ENCODE assay signal across 8 mouse cellular contexts in the genomic region with DNA sequence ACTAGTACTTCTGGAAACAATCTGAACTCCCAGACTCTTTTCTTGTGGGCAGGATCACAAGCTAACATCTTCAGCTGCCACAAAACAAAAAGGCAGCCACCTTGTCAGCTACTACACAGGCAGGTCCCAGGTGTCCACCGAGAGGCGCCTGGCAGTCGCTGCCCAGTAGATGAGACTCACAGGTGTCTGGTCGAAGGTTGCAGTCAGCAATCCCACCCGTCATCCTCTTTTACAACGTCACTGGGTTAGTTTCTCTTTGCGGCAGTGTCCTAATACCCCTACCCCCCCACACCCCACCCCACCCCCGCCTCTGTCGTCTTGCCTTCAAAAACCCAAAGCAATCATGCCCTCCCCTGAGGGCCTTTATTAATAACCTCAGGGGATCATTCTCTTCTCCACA. TPM values are rescaled to one million over a fixed set of nuclear protein-coding genes. Genes with fewer than 3 reads are reported as not detected.
DNase-seq lines count a peak whose midpoint lies in the region; ATAC-seq and TF ChIP-seq lines count a peak whose summit lies in the region.

No protein-coding gene starts in this region.

- no peak for DNase-seq in left cerebral cortex, adult 2 months (ENCODE audit: extremely low spot score in 1 of 2, low spot score in 2 of 2)
- DNase-seq in left cerebral cortex, postnatal 25 days (ENCODE audit: low spot score in 2 of 2) = no peak
- no peak for DNase-seq in hindbrain, embryonic 14.5 days (ENCODE audit: low spot score)
- peak; percentile 49 for DNase-seq in liver, postnatal 0 days
- DNase-seq in right cerebral cortex, postnatal 25 days = no peak
- DNase-seq in adrenal gland, postnatal 4 days (ENCODE audit: low spot score in 2 of 2) = no peak

- TF ChIP-seq CTCF in left cerebral cortex, adult 2 months (IDR thresholded peaks at IDR 0.05) = no peak
- TF ChIP-seq CTCF in cortical plate, adult 2 months (IDR thresholded peaks at IDR 0.05; ENCODE audit: extremely low read depth, insufficient read depth, low read length) = no peak
- no peak for TF ChIP-seq CTCF in liver, postnatal 0 days (IDR thresholded peaks at IDR 0.05; ENCODE audit: low read depth)

- H3K4me3 ChIP-seq in left cerebral cortex, adult 2 months = peak overlapping the region; percentile 80
- peak overlapping the region; percentile 63 for H3K4me3 ChIP-seq in cortical plate, adult 2 months (ENCODE audit: insufficient read depth, low read length)
- peak overlapping the region; percentile 86 for H3K4me3 ChIP-seq in hindbrain, embryonic 14.5 days (replicated peaks; ENCODE audit: low read length)
- H3K4me3 ChIP-seq in liver, postnatal 0 days (ENCODE audit: low read depth, low read length) = peak overlapping the region; percentile 94
- H3K4me3 ChIP-seq in stomach, embryonic 16.5 days (replicated peaks; ENCODE audit: low read length) = peak overlapping the region; percentile 87

- H3K4me1 ChIP-seq in cortical plate, adult 2 months (ENCODE audit: control insufficient read depth, insufficient read depth, low read length) = no peaks in the 10 kb centered on the region
- peaks cover 8% of the 10 kb centered on the region for H3K4me1 ChIP-seq in hindbrain, embryonic 14.5 days (replicated peaks; ENCODE audit: control insufficient read depth, insufficient read depth, low read length)
- peaks cover 9% of the 10 kb centered on the region; the same call in 1 of the 2 replicates for H3K4me1 ChIP-seq in liver, postnatal 0 days (ENCODE audit: insufficient read depth)
- peaks cover 7% of the 10 kb centered on the region for H3K4me1 ChIP-seq in stomach, embryonic 16.5 days (ENCODE audit: control insufficient read depth, insufficient read depth, low read length)

- 27% methylated on average over 9 of the region's 9 CpGs for WGBS in hindbrain, embryonic 14.5 days
- WGBS in liver, postnatal 0 days (ENCODE audit: insufficient replicate concordance) = 19% methylated on average over 9 of the region's 9 CpGs
- whole genome bisulfite sequencing in stomach, embryonic 16.5 days = 12% methylated on average over 9 of the region's 9 CpGs

- no peaks in the 10 kb centered on the region for H3K36me3 ChIP-seq in hindbrain, embryonic 14.5 days (replicated peaks; ENCODE audit: control insufficient read depth, insufficient read depth)
- H3K36me3 ChIP-seq in liver, postnatal 0 days (replicated peaks; ENCODE audit: insufficient read depth, low read length) = no peaks in the 10 kb centered on the region
- H3K36me3 ChIP-seq in stomach, embryonic 16.5 days (ENCODE audit: control insufficient read depth, insufficient read depth, low read length) = no peaks in the 10 kb centered on the region

- intact Hi-C loops in left cerebral cortex, adult 2 months (cut with DNase I) = loop anchor here (2.0 kb wide), 1 partner anchor 21 kb away; a partner anchor contains a TSS
- intact Hi-C loops in left cerebral cortex, postnatal 25 days (cut with DNase I) = loop anchor here (2.0 to 10.0 kb wide), 3 partner anchors 37 to 1759 kb away; a partner anchor contains a TSS

- H3K27me3 ChIP-seq in hindbrain, embryonic 14.5 days (ENCODE audit: control insufficient read depth, insufficient read depth, low read length) = no peaks in the 10 kb centered on the region
- H3K27me3 ChIP-seq in liver, postnatal 0 days (ENCODE audit: insufficient read depth, low read length) = no peaks in the 10 kb centered on the region
- no peaks in the 10 kb centered on the region for H3K27me3 ChIP-seq in stomach, embryonic 16.5 days (ENCODE audit: control insufficient read depth, insufficient read depth, low read length)

- peak overlapping the region; percentile 73 for H3K9ac ChIP-seq in hindbrain, embryonic 14.5 days
- H3K9ac ChIP-seq in liver, postnatal 0 days (replicated peaks) = peak overlapping the region; percentile 86
- peak overlapping the region; percentile 81 for H3K9ac ChIP-seq in stomach, embryonic 16.5 days (ENCODE audit: low read length)

- no peak overlapping the region; the same call in 1 of the 2 replicates for H3K27ac ChIP-seq in left cerebral cortex, adult 2 months
- H3K27ac ChIP-seq in cortical plate, adult 2 months (ENCODE audit: insufficient read depth, low read length) = no peak overlapping the region
- H3K27ac ChIP-seq in hindbrain, embryonic 14.5 days = no peak overlapping the region
- H3K27ac ChIP-seq in liver, postnatal 0 days (ENCODE audit: low read depth) = peak overlapping the region; percentile 93
- peak overlapping the region; percentile 89 for H3K27ac ChIP-seq in stomach, embryonic 16.5 days (ENCODE audit: low read length)

- no peak for ATAC-seq in hindbrain, embryonic 14.5 days (ENCODE audit: low FRiP score)
- ATAC-seq in liver, postnatal 0 days = peak; percentile 33
- no peak for ATAC-seq in stomach, embryonic 16.5 days (ENCODE audit: insufficient read depth, low FRiP score)

- H3K4me2 ChIP-seq in hindbrain, embryonic 14.5 days (replicated peaks) = peak overlapping the region; percentile 67
- H3K4me2 ChIP-seq in liver, postnatal 0 days (ENCODE audit: low read depth, low read length) = peak overlapping the region; percentile 97
- H3K4me2 ChIP-seq in stomach, embryonic 16.5 days (ENCODE audit: low read depth, low read length) = peak overlapping the region; percentile 83

- TF ChIP-seq POLR2A in cortical plate, adult 2 months (IDR thresholded peaks at IDR 0.05; ENCODE audit: extremely low read depth, insufficient read depth, low read length) = no peak

- no peak for TF ChIP-seq EP300 in liver, postnatal 0 days (IDR thresholded peaks at IDR 0.05; ENCODE audit: low read depth)

- H3K9me3 ChIP-seq in hindbrain, embryonic 14.5 days (ENCODE audit: control insufficient read depth, low read length) = no peaks in the 10 kb centered on the region
- H3K9me3 ChIP-seq in liver, postnatal 0 days (ENCODE audit: low read length) = no peaks in the 10 kb centered on the region
- no peaks in the 10 kb centered on the region for H3K9me3 ChIP-seq in stomach, embryonic 16.5 days (replicated peaks; ENCODE audit: control insufficient read depth, low read length)

RNA-seq across cellular contexts. Expression of a gene that starts 0.8 kb away (rescaled TPM):
- total RNA-seq in left cerebral cortex, adult 2 months (2021) = 1 to 10 TPM; 3.0 to 3.4 TPM
- 1 to 10 TPM; 3.6 to 4.3 TPM for total RNA-seq in left cerebral cortex, postnatal 25 days (2021)
- polyA plus RNA-seq in cortical plate, adult 2 months (2012; rRNA removed) = 3.3 and 3.4 TPM in 2 replicates
- polyA plus RNA-seq in hindbrain, embryonic 14.5 days (2014; fragmentation: Nextera tagmentation; extraction: Ambion mirVana) = 2.8 and 3.7 TPM in 2 replicates
- polyA plus RNA-seq in liver, postnatal 0 days (2015; fragmentation: Nextera tagmentation; extraction: Ambion mirVana) = 4.9 TPM in 2 replicates
- 9.5 and 10.6 TPM in 2 replicates for polyA plus RNA-seq in stomach, embryonic 16.5 days (2015; fragmentation: Nextera tagmentation; extraction: Ambion mirVana)
- total RNA-seq in adrenal gland, postnatal 4 days (2021) = 1 to 10 TPM; 5.9 to 6.1 TPM

RNA-seq across cellular contexts. Expression of a gene that starts 21.7 kb away (rescaled TPM):
- 10 to 100 TPM; 75.4 to 83.1 TPM for total RNA-seq in left cerebral cortex, adult 2 months (2021)
- 10 to 100 TPM; 78.0 to 81.5 TPM for total RNA-seq in left cerebral cortex, postnatal 25 days (2021)
- 78.9 and 87.7 TPM in 2 replicates for polyA plus RNA-seq in cortical plate, adult 2 months (2012; rRNA removed)
- 155 and 172 TPM in 2 replicates for polyA plus RNA-seq in hindbrain, embryonic 14.5 days (2014; fragmentation: Nextera tagmentation; extraction: Ambion mirVana)
- polyA plus RNA-seq in liver, postnatal 0 days (2015; fragmentation: Nextera tagmentation; extraction: Ambion mirVana) = 48.9 and 51.3 TPM in 2 replicates
- 179 and 197 TPM in 2 replicates for polyA plus RNA-seq in stomach, embryonic 16.5 days (2015; fragmentation: Nextera tagmentation; extraction: Ambion mirVana)
- 10 to 100 TPM; 84.4 to 100.0 TPM for total RNA-seq in adrenal gland, postnatal 4 days (2021)

RNA-seq across cellular contexts. Expression of a gene that starts 34.5 kb away (rescaled TPM):
- total RNA-seq in left cerebral cortex, adult 2 months (2021) = under 1 TPM; 0.29 to 0.51 TPM
- total RNA-seq in left cerebral cortex, postnatal 25 days (2021) = under 1 TPM; 0.28 to 0.30 TPM
- 1.2 and 1.4 TPM in 2 replicates for polyA plus RNA-seq in cortical plate, adult 2 months (2012; rRNA removed)
- 2.7 and 4.3 TPM in 2 replicates for polyA plus RNA-seq in hindbrain, embryonic 14.5 days (2014; fragmentation: Nextera tagmentation; extraction: Ambion mirVana)
- not detected in 2 replicates for polyA plus RNA-seq in liver, postnatal 0 days (2015; fragmentation: Nextera tagmentation; extraction: Ambion mirVana)
- polyA plus RNA-seq in stomach, embryonic 16.5 days (2015; fragmentation: Nextera tagmentation; extraction: Ambion mirVana) = 1.3 and 1.6 TPM in 2 replicates
- total RNA-seq in adrenal gland, postnatal 4 days (2021) = under 1 TPM; 0.34 to 0.59 TPM

RNA-seq across cellular contexts. Expression of a gene that starts 57.9 kb away (rescaled TPM):
- total RNA-seq in left cerebral cortex, adult 2 months (2021) = 10 to 100 TPM; 11.7 to 13.2 TPM
- total RNA-seq in left cerebral cortex, postnatal 25 days (2021) = 10 to 100 TPM; 12.0 to 13.0 TPM
- polyA plus RNA-seq in cortical plate, adult 2 months (2012; rRNA removed) = 10.6 and 11.8 TPM in 2 replicates
- 15.3 and 19.6 TPM in 2 replicates for polyA plus RNA-seq in hindbrain, embryonic 14.5 days (2014; fragmentation: Nextera tagmentation; extraction: Ambion mirVana)
- polyA plus RNA-seq in liver, postnatal 0 days (2015; fragmentation: Nextera tagmentation; extraction: Ambion mirVana) = 0.56 and 1.0 TPM in 2 replicates
- polyA plus RNA-seq in stomach, embryonic 16.5 days (2015; fragmentation: Nextera tagmentation; extraction: Ambion mirVana) = 12.9 and 13.0 TPM in 2 replicates
- 10 to 100 TPM in 1 of 2 experiments, 1 to 10 TPM in 1; 7.1 to 10.3 TPM for total RNA-seq in adrenal gland, postnatal 4 days (2021)

Comparison
In these comparisons a context has a peak if more than half of its experiments do, and no peak if none do; other contexts are left out.
1. H3K27ac ChIP-seq: peak in liver, postnatal 0 days (single experiment) and stomach, embryonic 16.5 days (single experiment); none in left cerebral cortex, adult 2 months (single experiment), cortical plate, adult 2 months (single experiment) and hindbrain, embryonic 14.5 days (single experiment).
2. Peak in every context shown above with its lines, with median percentiles within 50 percentile points of each other: H3K4me3 ChIP-seq, H3K4me2 ChIP-seq and H3K9ac ChIP-seq.